Mouse (Mus musculus) E14TG2a.4 (cell line): ENCODE measurements at regions not wholly inside any gene's neighbourhood (a gene's known extent, or its start where the extent isn't known, plus 50 kb on each side); places are given as distances from the start of the nearest gene placed in this dataset.

Experiments used
- CTCF ChIP-seq: conservative IDR thresholded peaks from 2 replicates; pipeline ENCODE4 v1.5.1; 2014; ENCODE audit warnings: low read length
- NANOG ChIP-seq: IDR thresholded peaks from 2 replicates; pipeline ENCODE4 v1.6.1; 2014; ENCODE audit warnings: borderline replicate concordance, low read length, mixed read lengths
- POU5F1 ChIP-seq: IDR thresholded peaks from 2 replicates; pipeline ENCODE4 v1.6.1; 2014; ENCODE audit warnings: low read length, borderline replicate concordance

GRCm38 (mm10) chr13:83820291-83820690 is 316.5 kb downstream of the Mef2c start:
- no peak for TF ChIP-seq CTCF
- TF ChIP-seq POU5F1: no peak
- no peak for TF ChIP-seq NANOG
